Mouse (Mus musculus) hindlimb bud, embryonic 11.5 days (tissue): Measurements from ENCODE around the gene Nup153.

ENCODE experiments used
- DNase-seq: peaks from one replicate; pipeline ENCODE4 v3.0.0-alpha.2; 2012; ENCODE audit warnings: low read depth, low spot score; ENCODE audit errors: extremely low spot score

Gene Nup153

GRCm38 (mm10) chr13:46670514-46670913, 57.2 kb downstream of the Nup153 start:
- no peak for DNase-seq

GRCm38 (mm10) chr13:46669620-46670271, 58.0 kb downstream of the Nup153 start:
- no peak for DNase-seq

- peak; percentile 49 for DNase-seq
These were observed 58.6 kb downstream of the Nup153 start, which contains the start of gene Fam8a1 for GRCm38 (mm10) chr13:46669048-46669619. TSS of gene Fam8a1 (plus strand) at chr13:46669522.

- no peak for DNase-seq
These were observed 64.2 kb downstream of the Nup153 start for GRCm38 (mm10) chr13:46663461-46663964.

- no peak for DNase-seq
These were observed 68.5 kb downstream of the Nup153 start for GRCm38 (mm10) chr13:46659211-46659610.

GRCm38 (mm10) chr13:46654566-46654965, 73.2 kb downstream of the Nup153 start:
- no peak for DNase-seq

- no peak for DNase-seq
These were observed 74.1 kb downstream of the Nup153 start for GRCm38 (mm10) chr13:46653671-46654070.

GRCm38 (mm10) chr13:46652671-46653070, 75.1 kb downstream of the Nup153 start:
- DNase-seq = no peak

- DNase-seq = no peak
These were observed 75.9 kb downstream of the Nup153 start for GRCm38 (mm10) chr13:46651853-46652252.

- DNase-seq = no peak
These were observed 82.3 kb downstream of the Nup153 start for GRCm38 (mm10) chr13:46645476-46645875.

- DNase-seq = no peak
These were observed 83.6 kb downstream of the Nup153 start for GRCm38 (mm10) chr13:46644175-46644574.

GRCm38 (mm10) chr13:46642318-46642717, 85.4 kb downstream of the Nup153 start:
- no peak for DNase-seq

- no peak for DNase-seq
These were observed 86.9 kb downstream of the Nup153 start for GRCm38 (mm10) chr13:46640608-46641468.

- no peak for DNase-seq
These were observed 93.6 kb downstream of the Nup153 start for GRCm38 (mm10) chr13:46634133-46634488.

- no peak for DNase-seq
These were observed 94.2 kb downstream of the Nup153 start for GRCm38 (mm10) chr13:46633320-46634132.

- DNase-seq = no peak
These were observed 94.9 kb downstream of the Nup153 start for GRCm38 (mm10) chr13:46632796-46633195.
